Mouse (Mus musculus) frontal cortex, postnatal 10 days (tissue): ENCODE results near the gene Tra2b.
"Not testable (repeated sequence)": the region's sequence is repeated elsewhere in the genome, so short reads cannot be mapped to it uniquely, and the experiment has no call there.

ENCODE experiments used
- DNase-seq, 2 experiments: peaks; one replicate each; pipeline ENCODE4 v3.0.0; 2022; ENCODE audit warnings: low spot score in 2 of 2, mixed read lengths in 1 of 2

Tra2b gene

DNA sequence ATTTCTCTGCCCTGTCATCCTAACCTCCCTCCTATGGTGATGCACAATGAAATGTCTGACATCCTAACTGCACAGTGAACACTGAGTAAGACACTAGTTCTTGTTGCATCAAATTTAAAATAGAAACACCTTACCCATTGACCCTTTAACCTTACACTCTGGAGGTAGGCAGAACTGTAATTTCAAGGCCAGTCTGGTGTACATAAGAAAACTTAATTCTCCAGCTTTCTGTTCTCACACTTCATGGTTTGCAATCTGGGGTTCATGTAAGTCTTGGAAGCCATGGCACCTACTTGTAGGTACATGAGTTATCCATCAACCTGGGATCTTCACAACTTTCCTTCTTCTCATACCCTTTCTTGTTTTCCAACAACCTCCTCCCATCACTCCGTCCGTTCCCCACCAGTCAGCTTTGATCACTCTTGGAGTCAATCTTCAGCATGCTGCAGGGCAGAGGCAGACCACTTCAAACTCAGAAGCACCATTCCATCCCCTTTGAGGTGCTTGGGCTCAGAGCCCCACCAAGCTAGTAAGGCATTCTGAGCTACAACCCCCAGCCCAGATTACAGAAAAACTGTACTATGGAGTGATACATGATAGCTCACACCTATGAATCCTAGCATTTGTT is 23.5 kb downstream of the Tra2b start:
- no peak for DNase-seq

DNA sequence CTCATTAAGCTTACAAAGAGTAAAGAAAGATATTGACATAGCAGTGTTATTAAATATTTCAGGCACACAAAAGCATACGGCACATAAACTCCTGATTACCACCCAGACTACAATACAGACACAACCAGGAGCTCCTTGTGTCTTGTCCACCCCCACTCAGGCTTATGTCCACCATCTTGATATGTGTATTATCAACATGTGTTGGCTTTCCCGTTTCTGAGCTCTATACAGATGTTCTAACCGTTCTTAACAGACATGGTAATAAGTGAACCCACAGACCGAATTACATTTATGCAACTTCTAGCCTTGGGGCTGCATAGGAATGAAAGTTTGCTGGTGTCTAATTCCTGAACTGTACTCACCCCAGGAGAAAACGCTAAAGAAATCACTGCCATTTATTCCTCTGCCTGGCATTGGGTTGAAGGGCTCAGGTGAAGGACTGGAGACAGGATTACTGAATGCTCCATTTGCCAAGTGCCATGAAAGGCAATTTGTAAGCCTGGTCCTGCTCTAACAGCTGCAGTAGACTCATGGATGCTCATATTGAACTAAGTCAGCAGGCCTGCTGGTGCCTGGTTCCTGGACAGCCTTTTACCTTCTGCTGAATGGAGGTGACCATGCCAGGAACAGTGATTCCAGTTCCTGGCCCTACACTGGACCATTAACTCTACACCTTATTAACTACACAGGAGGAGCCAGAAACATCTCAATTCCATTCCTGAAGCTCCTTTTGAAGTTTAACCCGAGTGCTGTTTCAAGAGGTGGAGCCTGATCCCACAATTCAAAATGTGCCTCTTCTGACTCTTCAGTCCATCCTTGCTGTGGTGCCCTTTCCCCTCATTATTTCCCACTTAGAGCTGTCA is 24.2 kb downstream of the Tra2b start:
- no peak for DNase-seq

- no peak for DNase-seq
These were observed 24.9 kb downstream of the Tra2b start for GRCm38 (mm10) chr16:22240856-22241255.

DNA sequence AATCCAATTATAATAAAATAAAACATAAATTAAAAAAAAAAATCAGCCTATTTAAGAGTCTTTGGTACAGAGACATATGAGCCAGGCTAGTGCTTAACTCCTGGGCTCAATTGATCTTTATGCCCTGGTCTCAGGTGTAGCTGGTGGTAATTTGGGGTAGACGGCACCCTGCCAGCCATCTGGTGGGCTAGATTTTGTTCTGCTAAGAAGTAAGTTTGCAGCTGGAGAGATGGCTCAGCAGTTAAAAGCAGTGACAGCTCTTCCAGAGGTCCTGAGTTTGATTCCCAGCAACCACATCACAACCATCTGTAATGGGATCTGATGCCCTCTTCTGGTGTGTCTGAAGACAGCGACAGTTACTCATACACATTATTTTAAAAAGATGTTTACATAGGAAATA is 25.8 kb downstream of the Tra2b start:
- no peak for DNase-seq

- no peak for DNase-seq
These were observed 26.7 kb downstream of the Tra2b start for GRCm38 (mm10) chr16:22238928-22239620.

DNA sequence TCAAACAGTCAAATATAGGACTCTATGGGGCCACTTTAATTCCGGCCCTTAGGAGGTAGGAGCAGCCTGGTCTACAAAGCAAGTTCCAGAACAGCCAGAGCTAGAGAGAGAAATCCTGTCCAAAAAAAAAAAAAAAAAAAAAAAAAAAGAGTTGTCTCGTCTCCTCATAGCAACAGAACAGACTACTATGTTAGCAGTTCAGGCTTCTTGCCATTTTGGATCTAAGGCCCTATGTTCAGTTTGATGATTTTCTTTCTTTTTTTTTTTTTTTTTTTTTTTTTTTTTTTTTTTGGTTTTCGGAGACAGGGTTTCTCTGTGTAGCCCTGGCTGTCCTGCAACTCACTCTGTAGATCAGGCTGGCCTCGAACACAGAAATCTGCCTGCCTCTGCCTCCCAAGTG is 27.4 kb downstream of the Tra2b start:
- DNase-seq = not testable (repeated sequence)

DNA sequence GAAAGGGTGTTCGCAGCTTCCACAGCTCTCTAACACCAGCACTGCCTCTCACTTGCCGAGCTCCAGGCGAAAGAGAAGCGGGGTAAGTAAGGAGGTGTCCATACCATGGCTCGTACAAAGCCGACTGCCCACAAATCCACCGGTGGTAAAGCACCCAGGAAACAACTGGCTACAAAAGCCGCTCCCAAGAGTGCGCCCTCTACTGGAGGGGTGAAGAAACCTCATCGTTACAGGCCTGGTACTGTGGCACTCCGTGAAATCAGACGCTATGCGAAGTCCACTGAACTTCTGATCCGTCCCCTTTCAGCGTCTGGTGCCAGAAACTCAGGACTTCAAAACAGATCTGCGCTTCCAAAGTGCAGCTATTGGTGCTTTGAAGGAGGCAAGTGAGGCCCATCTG is 29.0 kb downstream of the Tra2b start:
- DNase-seq = no peak

DNA sequence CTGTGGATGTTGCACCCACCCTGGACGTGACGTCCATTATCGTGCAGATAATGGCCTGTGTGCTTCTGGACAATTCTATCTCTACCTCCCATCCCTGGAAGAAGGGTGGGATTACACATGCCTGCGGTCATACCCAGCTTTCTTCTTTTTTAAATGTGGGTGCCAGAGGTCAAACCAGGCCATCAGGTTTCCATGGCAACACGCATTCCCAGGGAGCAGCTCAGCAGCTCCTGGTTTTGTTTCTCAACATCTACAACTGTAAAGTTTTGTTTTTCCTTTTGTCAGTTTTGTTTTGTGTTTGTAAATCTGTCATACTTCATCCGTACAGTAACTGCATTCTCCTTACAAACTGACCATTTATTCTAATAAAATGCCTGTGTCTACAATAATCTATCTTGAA is 31.3 kb downstream of the Tra2b start:
- DNase-seq = no peak

DNA sequence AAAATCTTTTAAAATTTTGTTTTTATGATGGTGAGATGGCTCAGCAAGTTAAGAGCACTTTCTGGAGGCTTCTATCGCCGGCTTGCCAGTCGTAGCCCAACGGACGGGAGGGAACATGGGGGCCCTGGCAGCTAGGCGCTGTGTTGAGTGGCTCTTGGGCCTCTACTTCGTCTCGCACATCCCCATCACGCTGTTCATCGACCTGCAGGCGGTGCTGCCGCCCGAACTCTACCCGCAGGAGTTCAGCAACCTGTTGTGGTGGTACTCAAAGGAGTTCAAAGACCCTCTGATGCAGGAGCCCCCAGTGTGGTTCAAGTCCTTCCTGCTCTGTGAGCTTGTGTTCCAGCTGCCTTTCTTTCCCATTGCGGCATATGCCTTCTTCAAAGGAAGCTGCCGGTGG is 35.5 kb downstream of the Tra2b start:
- not testable (repeated sequence) for DNase-seq

DNA sequence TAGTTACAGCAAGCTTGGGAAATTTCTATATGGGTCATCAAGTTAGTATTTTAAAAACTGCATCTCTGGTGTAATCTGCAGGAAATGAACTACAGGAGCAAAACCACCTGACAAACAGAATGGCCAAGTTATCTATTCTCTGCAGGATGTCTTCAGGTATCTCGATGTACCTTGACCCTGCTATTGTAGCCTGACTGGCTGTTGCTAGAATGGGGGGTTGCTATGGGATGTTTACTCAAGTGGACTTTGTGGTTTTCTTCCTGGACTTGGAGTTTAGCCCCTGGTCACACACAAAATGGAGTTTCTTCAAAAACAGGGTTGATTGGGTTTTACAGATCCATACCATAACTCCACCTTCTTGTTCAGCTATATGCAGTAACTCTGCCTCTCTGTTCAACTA is 62.3 kb downstream of the Tra2b start:
- no peak for DNase-seq

DNA sequence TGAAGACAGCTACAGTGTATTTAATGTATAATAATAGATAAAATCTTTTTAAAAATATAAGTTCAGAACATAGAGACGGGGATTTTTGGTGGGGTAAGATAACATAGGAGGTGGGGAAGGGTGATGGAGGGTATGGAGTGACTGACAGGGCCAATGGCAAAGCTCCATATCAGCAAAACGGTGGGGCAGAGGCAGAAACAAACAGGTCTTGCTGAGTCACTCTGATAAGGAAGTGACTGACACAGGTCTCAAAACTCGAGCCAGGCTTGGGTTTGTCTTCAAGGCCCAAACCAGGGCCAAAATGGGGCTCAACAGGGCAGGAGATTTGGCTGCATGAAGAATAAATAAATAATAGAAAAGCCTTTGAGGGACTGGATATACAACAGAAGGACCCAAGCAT is 63.9 kb downstream of the Tra2b start:
- DNase-seq = no peak

GRCm38 (mm10) chr16:22200476-22200875 is 65.3 kb downstream of the Tra2b start:
- no peak for DNase-seq
